Mouse (Mus musculus) stomach, embryonic 15.5 days (tissue): Measurements from ENCODE around the gene Slc22a23. TPM values are rescaled to one million over a fixed set of nuclear protein-coding genes. Genes with fewer than 3 reads are reported as not detected.

Experiments
- ATAC-seq: fragments of 200-750 bp; cut with Nextera tagmentation; 2 replicates; pipeline ENCODE4 v1.8.0; 2017; ENCODE audit warnings: low read depth, moderate number of reproducible peaks, moderate TSS enrichment; ENCODE audit not compliant: insufficient read depth, low FRiP score
- H3K27ac ChIP-seq: fragments of 300-500 bp; sonication (generic); 2 replicates; pipeline ENCODE4 v1.5.1; 2015; ENCODE audit warnings: mild to moderate bottlenecking, inconsistent platforms
- H3K27me3 ChIP-seq: fragments of 300-500 bp; sonication (generic); replicated peaks from 2 replicates; pipeline ENCODE4 v1.6.1; 2015; ENCODE audit warnings: inconsistent platforms
- H3K36me3 ChIP-seq: fragments of 300-500 bp; sonication (generic); 2 replicates; pipeline ENCODE4 v1.6.1; 2015; ENCODE audit warnings: inconsistent platforms
- H3K4me1 ChIP-seq: fragments of 300-500 bp; sonication (generic); 2 replicates; pipeline ENCODE4 v1.6.1; 2015; ENCODE audit warnings: inconsistent platforms
- H3K4me2 ChIP-seq: fragments of 300-500 bp; sonication (generic); 2 replicates; pipeline ENCODE4 v1.6.1; 2015; ENCODE audit warnings: mild to moderate bottlenecking, inconsistent platforms
- H3K4me3 ChIP-seq: fragments of 300-500 bp; sonication (generic); replicated peaks from 2 replicates; pipeline ENCODE4 v1.5.1; 2015; ENCODE audit warnings: inconsistent platforms
- H3K9ac ChIP-seq: fragments of 300-500 bp; sonication (generic); 2 replicates; pipeline ENCODE4 v1.6.1; 2015; ENCODE audit warnings: inconsistent platforms
- H3K9me3 ChIP-seq: fragments of 300-500 bp; sonication (generic); 2 replicates; pipeline ENCODE4 v1.6.1; 2016; ENCODE audit warnings: inconsistent platforms
- WGBS: fragments of 180-500 bp; shearing (Covaris S2); methylation state at CpG from one replicate; pipeline ENCODE4 v1.1.7; 2015; 5-methylcytosine and 5-hydroxymethylcytosine counted together
- polyA plus RNA-seq: library from polyadenylated mRNA; unstranded; fragments of >200 nt; fragmentation: Nextera tagmentation; extraction: Ambion mirVana; gene quantifications from 2 replicates; pipeline ENCODE4 v1.2.1, GENCODE M21; 2015

Gene Slc22a23
- polyA plus RNA-seq, 1 experiment from 2014 or later, result 3.9 TPM

GRCm38 (mm10) chr13:34239371-34240086, 105.5 kb downstream of the Slc22a23 start:
- ATAC-seq, result peak; percentile 58; the same call in 1 of the 2 replicates
- Histone ChIP-seq H3K4me1 (peaks cover 4% of the 10 kb centered on the region; the same call in 1 of the 2 replicates), H3K4me2 (peak overlapping the region; percentile 30; the same call in 1 of the 2 replicates), H3K27me3 (no peaks in the 10 kb centered on the region), H3K4me3 (no peak overlapping the region), H3K9ac (no peak overlapping the region), H3K27ac (peak overlapping the region; percentile 31; the same call in 1 of the 2 replicates), H3K9me3 (no peaks in the 10 kb centered on the region), H3K36me3 (no peaks in the 10 kb centered on the region)
- 40% methylated on average over 11 of the region's 11 CpGs for WGBS

GRCm38 (mm10) chr13:34238646-34239290, 106.2 kb downstream of the Slc22a23 start:
- H3K9ac ChIP-seq, result no peak overlapping the region
- H3K36me3 ChIP-seq, result no peaks in the 10 kb centered on the region
- H3K27ac ChIP-seq, result peak overlapping the region; percentile 3; the same call in 1 of the 2 replicates
- no peaks in the 10 kb centered on the region for H3K27me3 ChIP-seq
- ATAC-seq, result no peak
- no peaks in the 10 kb centered on the region for H3K9me3 ChIP-seq
- H3K4me1 ChIP-seq, result peaks cover 4% of the 10 kb centered on the region; the same call in 1 of the 2 replicates
- 33% methylated on average over 14 of the region's 14 CpGs for WGBS
- H3K4me3 ChIP-seq, result no peak overlapping the region
- peak overlapping the region; percentile 30; the same call in 1 of the 2 replicates for H3K4me2 ChIP-seq

GRCm38 (mm10) chr13:34235056-34235455, 109.9 kb downstream of the Slc22a23 start:
- WGBS, result 94% methylated on average over 6 of the region's 6 CpGs
- ATAC-seq, result no peak
- Histone ChIP-seq H3K4me2 (no peak overlapping the region), H3K9ac (no peak overlapping the region), H3K27ac (no peak overlapping the region), H3K27me3 (no peaks in the 10 kb centered on the region), H3K4me3 (no peak overlapping the region), H3K9me3 (no peaks in the 10 kb centered on the region), H3K4me1 (peaks cover 3% of the 10 kb centered on the region; the same call in 1 of the 2 replicates), H3K36me3 (no peaks in the 10 kb centered on the region)

- no peak for ATAC-seq
- WGBS, result 68% methylated on average over 5 of the region's 5 CpGs
Observed at GRCm38 (mm10) chr13:34234439-34234838, 110.5 kb downstream of the Slc22a23 start.

GRCm38 (mm10) chr13:34232992-34233391, 112.0 kb downstream of the Slc22a23 start:
- H3K9me3 ChIP-seq, result no peaks in the 10 kb centered on the region
- H3K9ac ChIP-seq, result no peak overlapping the region
- no peak overlapping the region for H3K4me3 ChIP-seq
- peaks cover 5% of the 10 kb centered on the region; the same call in 1 of the 2 replicates for H3K4me1 ChIP-seq
- H3K36me3 ChIP-seq, result no peaks in the 10 kb centered on the region
- no peak overlapping the region for H3K4me2 ChIP-seq
- ATAC-seq, result no peak
- H3K27ac ChIP-seq, result no peak overlapping the region
- H3K27me3 ChIP-seq, result no peaks in the 10 kb centered on the region
- 72% methylated on average over 6 of the region's 6 CpGs for WGBS

More at GRCm38 (mm10) chr13:34234439-34234838, 110.5 kb downstream of the Slc22a23 start:
- Histone ChIP-seq H3K9ac (no peak overlapping the region), H3K27me3 (no peaks in the 10 kb centered on the region), H3K4me1 (peaks cover 2% of the 10 kb centered on the region; the same call in 1 of the 2 replicates), H3K4me2 (no peak overlapping the region), H3K36me3 (no peaks in the 10 kb centered on the region), H3K9me3 (no peaks in the 10 kb centered on the region), H3K27ac (no peak overlapping the region), H3K4me3 (no peak overlapping the region)

GRCm38 (mm10) chr13:34228905-34229304, 116.1 kb downstream of the Slc22a23 start:
- ATAC-seq, result no peak
- H3K4me1 ChIP-seq, result peaks cover 4% of the 10 kb centered on the region; the same call in 1 of the 2 replicates
- H3K4me2 ChIP-seq, result no peak overlapping the region
- no peak overlapping the region for H3K9ac ChIP-seq
- H3K9me3 ChIP-seq, result no peaks in the 10 kb centered on the region
- 62% methylated on average over 4 of the region's 4 CpGs for WGBS
- no peak overlapping the region for H3K4me3 ChIP-seq
- no peak overlapping the region for H3K27ac ChIP-seq
- no peaks in the 10 kb centered on the region for H3K36me3 ChIP-seq
- H3K27me3 ChIP-seq, result no peaks in the 10 kb centered on the region

- WGBS, result 45% methylated on average over 12 of the region's 12 CpGs
- ATAC-seq, result 0 out of 2 replicates have a peak, but pooled peaks have one; percentile 9
- H3K27ac ChIP-seq, result no peak overlapping the region
- H3K27me3 ChIP-seq, result no peaks in the 10 kb centered on the region
- no peak overlapping the region for H3K4me2 ChIP-seq
- no peak overlapping the region for H3K4me3 ChIP-seq
- no peak overlapping the region for H3K9ac ChIP-seq
- H3K4me1 ChIP-seq, result peaks cover 7% of the 10 kb centered on the region
- no peaks in the 10 kb centered on the region for H3K9me3 ChIP-seq
- H3K36me3 ChIP-seq, result no peaks in the 10 kb centered on the region
Observed at GRCm38 (mm10) chr13:34227720-34228661, 117.0 kb downstream of the Slc22a23 start.

- 19% methylated on average over 1 of the region's 1 CpGs for WGBS
- Histone ChIP-seq H3K27ac (no peak overlapping the region), H3K27me3 (no peaks in the 10 kb centered on the region), H3K4me3 (no peak overlapping the region), H3K4me1 (peaks cover 9% of the 10 kb centered on the region), H3K9ac (no peak overlapping the region), H3K4me2 (no peak overlapping the region), H3K9me3 (no peaks in the 10 kb centered on the region), H3K36me3 (no peaks in the 10 kb centered on the region)
- ATAC-seq, result no peak
Observed at GRCm38 (mm10) chr13:34226940-34227339, 118.0 kb downstream of the Slc22a23 start.

- no peak for ATAC-seq
- peaks cover 5% of the 10 kb centered on the region for H3K4me1 ChIP-seq
- no peaks in the 10 kb centered on the region for H3K9me3 ChIP-seq
- 39% methylated on average over 7 of the region's 7 CpGs for WGBS
- H3K27me3 ChIP-seq, result no peaks in the 10 kb centered on the region
- no peak overlapping the region for H3K4me3 ChIP-seq
- H3K27ac ChIP-seq, result no peak overlapping the region
- H3K36me3 ChIP-seq, result no peaks in the 10 kb centered on the region
- H3K9ac ChIP-seq, result no peak overlapping the region
- H3K4me2 ChIP-seq, result no peak overlapping the region
Observed at GRCm38 (mm10) chr13:34222985-34223384, 122.0 kb downstream of the Slc22a23 start.

- ATAC-seq, result no peak
Observed at GRCm38 (mm10) chr13:34219728-34220127, 125.3 kb downstream of the Slc22a23 start.

GRCm38 (mm10) chr13:34218776-34219175, 126.2 kb downstream of the Slc22a23 start:
- no peak overlapping the region for H3K4me3 ChIP-seq
- H3K36me3 ChIP-seq, result no peaks in the 10 kb centered on the region
- peaks cover 12% of the 10 kb centered on the region for H3K4me1 ChIP-seq
- WGBS, result 88% methylated on average over 3 of the region's 3 CpGs
- H3K9me3 ChIP-seq, result no peaks in the 10 kb centered on the region
- H3K27ac ChIP-seq, result no peak overlapping the region
- no peak for ATAC-seq
- H3K4me2 ChIP-seq, result no peak overlapping the region
- no peak overlapping the region for H3K9ac ChIP-seq
- no peaks in the 10 kb centered on the region for H3K27me3 ChIP-seq

More at GRCm38 (mm10) chr13:34219728-34220127, 125.3 kb downstream of the Slc22a23 start:
- 53% methylated on average over 3 of the region's 3 CpGs for WGBS
- Histone ChIP-seq H3K4me2 (no peak overlapping the region), H3K4me1 (peaks cover 6% of the 10 kb centered on the region), H3K36me3 (no peaks in the 10 kb centered on the region), H3K9me3 (no peaks in the 10 kb centered on the region), H3K4me3 (no peak overlapping the region), H3K27ac (no peak overlapping the region), H3K9ac (no peak overlapping the region), H3K27me3 (no peaks in the 10 kb centered on the region)
